10 mouse cellular contexts compared by ENCODE assay signal in the genomic region with DNA sequence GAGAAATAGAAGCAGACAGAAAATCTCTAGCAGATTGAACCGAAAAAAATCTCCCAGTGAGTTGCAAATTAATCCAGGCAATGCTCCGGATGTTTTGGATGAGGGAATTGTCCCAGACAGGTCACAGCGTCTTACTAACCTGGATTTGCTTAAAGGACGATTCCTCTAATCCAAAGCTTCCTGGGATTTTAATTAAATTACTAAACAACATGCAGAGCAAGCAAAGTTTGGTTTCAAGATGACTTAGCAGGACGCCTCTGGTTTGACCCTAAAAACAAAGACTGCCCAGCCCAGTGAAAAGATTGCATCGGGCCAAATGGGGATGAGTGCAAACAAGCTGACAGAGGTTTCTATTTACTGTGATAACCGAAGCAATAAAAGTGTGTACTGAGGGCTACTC.
"Had no signal": no experiment of that assay in that cellular context is flagged by ENCODE, and none has a peak within 500 bp of the region (broad histone marks: within the 10 kb centered on the region; RNA-seq: fewer than 3 reads in every experiment).

No protein-coding gene starts in this region.

- H3K9me3 ChIP-seq: intestine, embryonic 15.5 days; limb, embryonic 15.5 days; liver, embryonic 12.5 days; midbrain, embryonic 12.5 days; neural tube, embryonic 13.5 days had no signal

- H3K27ac ChIP-seq: intestine, embryonic 15.5 days; limb, embryonic 15.5 days; liver, embryonic 12.5 days; midbrain, embryonic 12.5 days; neural tube, embryonic 13.5 days had no signal

- H3K27me3 ChIP-seq: intestine, embryonic 15.5 days; limb, embryonic 15.5 days; midbrain, embryonic 12.5 days; neural tube, embryonic 13.5 days had no signal

- ATAC-seq: intestine, embryonic 15.5 days; liver, embryonic 12.5 days had no signal

- H3K36me3 ChIP-seq: intestine, embryonic 15.5 days; limb, embryonic 15.5 days; liver, embryonic 12.5 days; midbrain, embryonic 12.5 days; neural tube, embryonic 13.5 days had no signal

- H3K4me2 ChIP-seq: intestine, embryonic 15.5 days; limb, embryonic 15.5 days; liver, embryonic 12.5 days; lung, embryonic 14.5 days; midbrain, embryonic 12.5 days; neural tube, embryonic 13.5 days had no signal

- DNase-seq: lung, embryonic 14.5 days; lung, postnatal 10 days; lung, postnatal 4 days; spleen, adult 18-20 months; thymus, adult 18-20 months had no signal

- H3K4me3 ChIP-seq: intestine, embryonic 15.5 days; limb, embryonic 15.5 days; liver, embryonic 12.5 days; midbrain, embryonic 12.5 days; neural tube, embryonic 13.5 days had no signal

- H3K4me1 ChIP-seq: intestine, embryonic 15.5 days; limb, embryonic 15.5 days; neural tube, embryonic 13.5 days had no signal

- H3K9ac ChIP-seq: intestine, embryonic 15.5 days; limb, embryonic 15.5 days; liver, embryonic 12.5 days; lung, embryonic 14.5 days; midbrain, embryonic 12.5 days; neural tube, embryonic 13.5 days had no signal
